Mouse (Mus musculus): Measurements from ENCODE around the gene Nfasc.

- TF ChIP-seq CTCF (IDR thresholded peaks at IDR 0.05; ENCODE audit: control insufficient read depth, insufficient read depth, low read length) (no peak), POLR2A (IDR thresholded peaks at IDR 0.05; ENCODE audit: borderline replicate concordance, control insufficient read depth, low read depth, low read length) (no peak)
These were observed 88.4 kb downstream of the Nfasc start for GRCm38 (mm10) chr1:132653161-132653560.
